12 mouse cellular contexts compared by ENCODE assay signal in genomic region chr9:16113936-16114642, GRCm38 (mm10).
A peak's percentile ranks its signal among the peaks of the same experiment; 100 is the strongest.
DNase-seq lines count a peak whose midpoint lies in the region; ATAC-seq and TF ChIP-seq lines count a peak whose summit lies in the region.
"Had no signal": no experiment of that assay in that cellular context is flagged by ENCODE, and none has a peak within 500 bp of the region (broad histone marks: within the 10 kb centered on the region; RNA-seq: fewer than 3 reads in every experiment).

No protein-coding gene starts in this region.

- no peak for TF ChIP-seq CTCF in cortical plate, adult 2 months (IDR thresholded peaks at IDR 0.05; ENCODE audit: extremely low read depth, insufficient read depth, low read length)

- H3K9me3 ChIP-seq in hindbrain, embryonic 11.5 days (ENCODE audit: control insufficient read depth, low read length) = no peaks in the 10 kb centered on the region

- TF ChIP-seq POLR2A in cortical plate, adult 2 months (IDR thresholded peaks at IDR 0.05; ENCODE audit: extremely low read depth, insufficient read depth, low read length) = no peak

- WGBS in hindbrain, embryonic 11.5 days = 91% methylated on average over 4 of the region's 4 CpGs

- H3K4me3 ChIP-seq in cortical plate, adult 2 months (ENCODE audit: insufficient read depth, low read length) = no peak overlapping the region
- no peak overlapping the region for H3K4me3 ChIP-seq in hindbrain, embryonic 11.5 days (ENCODE audit: low read depth, low read length)
- H3K4me3 ChIP-seq: myocyte had no signal

- H3K27me3 ChIP-seq in hindbrain, embryonic 11.5 days (ENCODE audit: control insufficient read depth, insufficient read depth, low read length) = no peaks in the 10 kb centered on the region

- 0 out of 2 replicates have a peak overlapping the region, but pooled peaks have one; percentile 64 for H3K27ac ChIP-seq in cortical plate, adult 2 months (ENCODE audit: insufficient read depth, low read length)
- H3K27ac ChIP-seq in hindbrain, embryonic 11.5 days (ENCODE audit: low read depth, low read length) = no peak overlapping the region
- H3K27ac ChIP-seq: liver, embryonic 14.5 days had no signal

- DNase-seq in left cerebral cortex, adult 11 months (ENCODE audit: low spot score) = peak; percentile 77
- no peak for DNase-seq in left cerebral cortex, postnatal 4 days
- peak; percentile 79 for DNase-seq in layer of hippocampus, adult 9-10 months (ENCODE audit: low spot score)
- no peak for DNase-seq in spleen, postnatal 4 days (ENCODE audit: low spot score in 2 of 2)
- no peak for DNase-seq in cerebellum, adult 11 months
- DNase-seq in hindbrain, embryonic 11.5 days (ENCODE audit: low spot score) = no peak
- DNase-seq: cerebellum, adult 2 months; spleen, adult 18-20 months had no signal

- H3K4me2 ChIP-seq in hindbrain, embryonic 11.5 days (replicated peaks; ENCODE audit: low read depth, low read length) = no peak overlapping the region

- no peaks in the 10 kb centered on the region for H3K36me3 ChIP-seq in hindbrain, embryonic 11.5 days (ENCODE audit: control insufficient read depth, insufficient read depth, low read length)

- peaks cover 4% of the 10 kb centered on the region for H3K4me1 ChIP-seq in cortical plate, adult 2 months (ENCODE audit: control insufficient read depth, insufficient read depth, low read length)
- no peaks in the 10 kb centered on the region for H3K4me1 ChIP-seq in hindbrain, embryonic 11.5 days (replicated peaks; ENCODE audit: control insufficient read depth, insufficient read depth, low read length)

- ATAC-seq in megakaryocyte, adult 5-6 weeks (ENCODE audit: poor library complexity, severe bottlenecking) = peak; percentile 43
- no peak for ATAC-seq in hindbrain, embryonic 11.5 days (ENCODE audit: low FRiP score)

- no peak overlapping the region for H3K9ac ChIP-seq in hindbrain, embryonic 11.5 days (ENCODE audit: low read depth, low read length)
- H3K9ac ChIP-seq: liver, embryonic 14.5 days had no signal

- intact Hi-C loops in left cerebral cortex, postnatal 4 days (cut with DNase I) = no loop called here

Comparison
In these comparisons a context has a peak if more than half of its experiments do, and no peak if none do; other contexts are left out.
1. DNase-seq: peak in left cerebral cortex, adult 11 months (single experiment) and layer of hippocampus, adult 9-10 months (single experiment); none in left cerebral cortex, postnatal 4 days (single experiment), spleen, postnatal 4 days (0 of 2), cerebellum, adult 11 months (single experiment) and hindbrain, embryonic 11.5 days (single experiment).